Mouse (Mus musculus): Measurements from ENCODE around the gene 1700001J03Rik.

- TF ChIP-seq CTCF (IDR thresholded peaks at IDR 0.05; ENCODE audit: low read depth) (no peak), EP300 (optimal IDR thresholded peaks at IDR 0.05) (no peak)
These were observed 36.6 kb upstream of the 1700001J03Rik start for GRCm38 (mm10) chr5:146221722-146222121.

Data from stomach, postnatal 0 days (tissue).